ENCODE assay signal across 8 mouse cellular contexts in the genomic region with DNA sequence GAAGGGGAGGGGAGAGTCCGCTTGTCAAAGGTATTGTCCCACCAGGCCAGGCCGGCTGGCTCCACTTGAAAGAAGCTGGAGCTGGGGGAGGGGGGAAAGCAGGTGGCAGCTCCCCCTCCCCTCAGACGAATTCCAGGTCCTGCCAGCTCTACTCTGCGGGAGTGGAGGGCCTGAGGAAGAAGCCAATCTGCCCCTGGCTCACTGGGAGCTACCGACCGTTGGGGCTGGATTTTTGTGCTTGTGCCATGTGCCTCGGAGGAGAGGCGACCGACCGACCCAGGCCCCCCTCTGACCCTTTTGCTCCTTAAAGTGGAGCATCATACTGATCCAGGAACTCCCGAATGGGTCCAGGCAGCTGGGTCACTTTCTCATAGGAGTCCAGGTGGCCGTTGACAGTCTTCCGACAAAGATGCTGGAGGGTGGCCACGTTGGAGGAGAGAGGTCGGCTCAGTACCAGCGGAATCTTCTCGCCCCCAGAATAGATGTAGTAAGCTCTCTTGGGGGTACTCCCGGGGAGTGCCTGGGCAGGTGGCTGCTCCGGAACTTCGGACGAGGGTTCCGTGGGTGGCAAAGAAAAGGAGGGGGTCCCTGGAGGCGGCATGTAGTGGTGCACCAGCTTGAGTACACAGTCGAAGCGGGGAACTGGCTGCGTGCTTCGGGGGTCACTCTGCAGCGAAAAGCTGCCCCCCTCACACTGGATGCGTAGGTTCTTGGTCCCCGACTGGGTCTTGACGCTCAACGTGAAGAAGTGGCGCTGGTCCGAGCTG. TPM values are rescaled to one million over a fixed set of nuclear protein-coding genes. Genes with fewer than 3 reads are reported as not detected.
DNase-seq lines count a peak whose midpoint lies in the region; ATAC-seq and TF ChIP-seq lines count a peak whose summit lies in the region.

No protein-coding gene starts in this region.

- H3K4me1 ChIP-seq in spleen, adult 2 months (ENCODE audit: control insufficient read depth, insufficient read depth, insufficient read length), result peaks cover 42% of the 10 kb centered on the region
- H3K4me1 ChIP-seq in hindbrain, embryonic 13.5 days (replicated peaks), result peaks cover 72% of the 10 kb centered on the region
- peaks cover 47% of the 10 kb centered on the region for H3K4me1 ChIP-seq in midbrain, embryonic 16.5 days (ENCODE audit: control insufficient read depth, insufficient read depth, low read length)

- peak overlapping the region; percentile 76 for H3K4me3 ChIP-seq in spleen, adult 2 months (ENCODE audit: extremely low read depth, insufficient read depth, insufficient read length)
- peak overlapping the region; percentile 67 for H3K4me3 ChIP-seq in hindbrain, embryonic 13.5 days
- peak overlapping the region; percentile 69 for H3K4me3 ChIP-seq in midbrain, embryonic 16.5 days (ENCODE audit: low read depth, low read length)

- no peak for TF ChIP-seq CTCF in spleen, adult 2 months (IDR thresholded peaks at IDR 0.05; ENCODE audit: extremely low read depth, insufficient read depth, insufficient read length, insufficient replicate concordance)

- peak overlapping the region; percentile 82; the same call in 1 of the 2 replicates for H3K27ac ChIP-seq in spleen, adult 2 months (ENCODE audit: insufficient read depth, low read length)
- H3K27ac ChIP-seq in hindbrain, embryonic 13.5 days, result peak overlapping the region; percentile 18; the same call in 1 of the 2 replicates
- H3K27ac ChIP-seq in midbrain, embryonic 16.5 days (ENCODE audit: low read length), result no peak overlapping the region

- H3K4me2 ChIP-seq in hindbrain, embryonic 13.5 days, result peak overlapping the region; percentile 96
- H3K4me2 ChIP-seq in midbrain, embryonic 16.5 days (ENCODE audit: low read length), result peak overlapping the region; percentile 95

- no peak for ATAC-seq in hindbrain, embryonic 13.5 days (ENCODE audit: low FRiP score)
- no peak for ATAC-seq in midbrain, embryonic 16.5 days
- ATAC-seq in inflammation-experienced regulatory T-cells, adult 6 months, result no peak

- WGBS in spleen, adult 2 months, result 64% methylated on average over 34 of the region's 34 CpGs
- WGBS in hindbrain, embryonic 13.5 days, result 3% methylated on average over 34 of the region's 34 CpGs
- 5% methylated on average over 34 of the region's 34 CpGs for WGBS in midbrain, embryonic 16.5 days

- H3K9ac ChIP-seq in hindbrain, embryonic 13.5 days, result peak overlapping the region; percentile 85
- H3K9ac ChIP-seq in midbrain, embryonic 16.5 days (ENCODE audit: low read depth, low read length), result peak overlapping the region; percentile 83

- H3K9me3 ChIP-seq in hindbrain, embryonic 13.5 days, result no peaks in the 10 kb centered on the region
- no peaks in the 10 kb centered on the region for H3K9me3 ChIP-seq in midbrain, embryonic 16.5 days (replicated peaks; ENCODE audit: control insufficient read depth, low read length, poor library complexity, severe bottlenecking)

- DNase-seq in embryo, embryonic 10 days (ENCODE audit: low spot score), result peak; percentile 15
- DNase-seq in embryo, embryonic 10.5 days (ENCODE audit: low spot score), result no peak
- no peak for DNase-seq in spleen, adult 2 months (ENCODE audit: low read depth in 1 of 2, low spot score in 2 of 2)
- no peak for DNase-seq in spleen, adult 18-20 months
- DNase-seq in urinary bladder, postnatal 36 days (ENCODE audit: low spot score in 2 of 2), result no peak

- peaks cover 9% of the 10 kb centered on the region for H3K27me3 ChIP-seq in spleen, adult 2 months (ENCODE audit: control insufficient read depth, insufficient read depth, low read length)
- peaks cover 53% of the 10 kb centered on the region for H3K27me3 ChIP-seq in hindbrain, embryonic 13.5 days
- peaks cover 6% of the 10 kb centered on the region for H3K27me3 ChIP-seq in midbrain, embryonic 16.5 days (ENCODE audit: control insufficient read depth, insufficient read depth, low read depth, low read length)

- TF ChIP-seq POLR2A in spleen, adult 2 months (IDR thresholded peaks at IDR 0.05; ENCODE audit: low read depth, low read length), result no peak

- H3K36me3 ChIP-seq in spleen, adult 2 months (ENCODE audit: control insufficient read depth, insufficient read depth, low read length), result peaks cover 11% of the 10 kb centered on the region
- no peaks in the 10 kb centered on the region for H3K36me3 ChIP-seq in hindbrain, embryonic 13.5 days
- no peaks in the 10 kb centered on the region for H3K36me3 ChIP-seq in midbrain, embryonic 16.5 days (ENCODE audit: control insufficient read depth, insufficient read depth, low read length)

RNA-seq across cellular contexts. Expression of gene Socs3, which starts 2.4 kb away (rescaled TPM):
- polyA plus RNA-seq in spleen, adult 2 months (2012; rRNA removed), result 22.0 and 31.0 TPM in 2 replicates
- polyA plus RNA-seq in hindbrain, embryonic 13.5 days (2015; fragmentation: Nextera tagmentation; extraction: Ambion mirVana), result 8.3 and 8.8 TPM in 2 replicates
- polyA plus RNA-seq in midbrain, embryonic 16.5 days (2015; fragmentation: Nextera tagmentation; extraction: Ambion mirVana), result 5.9 and 7.2 TPM in 2 replicates
- 10 to 100 TPM; 21.7 to 47.4 (median 28.6) TPM for polyA plus RNA-seq in inflammation-experienced regulatory T-cells, adult 6 months (2017; shearing (Covaris generic))

RNA-seq across cellular contexts. Expression of gene Pgs1, which starts 18.7 kb away (rescaled TPM):
- polyA plus RNA-seq in spleen, adult 2 months (2012; rRNA removed), result 35.6 and 43.7 TPM in 2 replicates
- 47.4 and 47.6 TPM in 2 replicates for polyA plus RNA-seq in hindbrain, embryonic 13.5 days (2015; fragmentation: Nextera tagmentation; extraction: Ambion mirVana)
- polyA plus RNA-seq in midbrain, embryonic 16.5 days (2015; fragmentation: Nextera tagmentation; extraction: Ambion mirVana), result 61.2 and 62.1 TPM in 2 replicates
- 10 to 100 TPM; 26.4 to 38.4 (median 36.7) TPM for polyA plus RNA-seq in inflammation-experienced regulatory T-cells, adult 6 months (2017; shearing (Covaris generic))
